Mouse (Mus musculus) activated CD4-positive, CD25-positive, alpha-beta regulatory T cell (primary cell): ENCODE results near the gene Ednra. TPM values are rescaled to one million over a fixed set of nuclear protein-coding genes. Genes with fewer than 3 reads are reported as not detected.

ENCODE experiments used
- polyA plus RNA-seq, 2 experiments: library from polyadenylated mRNA; unstranded; fragments of 100-300 nt; shearing (Covaris generic); gene quantifications; one replicate each; pipeline ENCODE4 v1.2.1; 2017

The Ednra gene
- under 1 TPM in 1 of 2 experiments, not detected in 1; 0.05 TPM for polyA plus RNA-seq

DNA sequence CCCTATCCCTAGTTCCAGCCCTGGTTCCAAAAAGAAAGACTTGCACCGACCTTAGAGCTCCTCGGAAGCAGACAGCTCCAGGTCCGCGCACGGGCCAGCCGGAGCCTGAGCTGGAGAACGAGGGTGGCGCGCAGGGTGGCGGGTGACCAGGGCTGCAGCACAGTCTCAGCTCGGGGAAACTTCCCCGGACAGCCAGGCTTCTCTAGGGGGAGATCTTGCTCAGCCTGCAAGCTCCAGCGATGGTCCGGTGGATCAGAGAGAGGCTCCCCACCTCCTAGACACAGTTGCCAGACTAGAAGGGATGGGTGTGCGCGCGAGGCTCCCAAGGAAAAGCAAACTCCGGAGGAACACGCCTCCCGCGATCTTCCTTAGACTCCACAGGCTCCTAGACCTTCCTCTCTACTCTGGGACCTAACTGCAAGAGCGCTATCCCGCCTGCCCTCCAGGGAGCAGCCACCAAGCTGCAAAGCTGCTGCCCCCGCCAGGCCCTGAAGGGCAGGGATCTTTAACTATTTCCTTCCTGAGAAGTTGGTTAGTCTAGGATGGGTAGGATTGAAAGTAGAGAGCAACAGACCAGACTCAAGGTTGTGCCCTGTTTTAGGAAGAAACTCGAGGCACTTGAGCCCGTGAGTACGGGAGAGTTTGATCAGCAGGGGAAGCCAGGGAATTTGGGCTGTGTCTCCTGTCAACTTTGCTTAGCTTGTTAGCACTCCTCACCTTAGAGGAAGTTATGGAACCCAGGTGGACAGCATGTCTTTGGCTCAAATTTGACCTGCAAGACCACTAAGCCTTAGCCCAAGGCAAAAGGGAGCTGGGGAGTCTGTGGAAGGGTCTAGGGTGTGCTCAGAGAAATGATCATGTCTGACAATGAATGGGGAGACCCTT lies at the start of gene Ednra:
Gene Ednra, minus strand, starts transcription at position 419 of the 885 bp plus-strand sequence.

Other genes starting within 250 kb of the Ednra start
- 10 to 100 TPM in 1 of 2 experiments, 1 to 10 TPM in 1; 8.3 to 12.1 TPM for gene Arhgap10, start 206.5 kb downstream of the Ednra start, polyA plus RNA-seq
- gene Prmt9, start 175.1 kb downstream of the Ednra start, polyA plus RNA-seq: 10 to 100 TPM; 32.6 to 37.8 TPM
- 10 to 100 TPM; 18.5 to 22.9 TPM for gene Tmem184c, start 113.8 kb downstream of the Ednra start, polyA plus RNA-seq